Mouse (Mus musculus) liver, adult (tissue): ENCODE data around the gene Fhad1.

Experiments used
- GATA4 ChIP-seq: IDR thresholded peaks from 2 replicates; pipeline ENCODE4 v1.6.1; 2014; ENCODE audit warnings: mild to moderate bottlenecking, low read length; ENCODE audit not compliant: insufficient replicate concordance

The Fhad1 gene

GRCm38 (mm10) chr4:142014659-142015608, at the start of gene Fhad1:
TSS of gene Fhad1 (minus strand) at chr4:142015082.
- no peak for TF ChIP-seq GATA4

GRCm38 (mm10) chr4:142063057-142063534, 48.2 kb upstream of the Fhad1 start:
- no peak for TF ChIP-seq GATA4

- no peak for TF ChIP-seq GATA4
Observed at GRCm38 (mm10) chr4:142061485-142062240, 46.8 kb upstream of the Fhad1 start.

- no peak for TF ChIP-seq GATA4
Observed at GRCm38 (mm10) chr4:142060455-142061378, 45.8 kb upstream of the Fhad1 start.

- no peak for TF ChIP-seq GATA4
Observed at GRCm38 (mm10) chr4:142059841-142060193, 44.9 kb upstream of the Fhad1 start.

GRCm38 (mm10) chr4:142059113-142059840, 44.4 kb upstream of the Fhad1 start:
- no peak for TF ChIP-seq GATA4

- peak; percentile 57; the same call in 1 of the 2 replicates for TF ChIP-seq GATA4
Observed at GRCm38 (mm10) chr4:142057529-142058216, 42.8 kb upstream of the Fhad1 start.

GRCm38 (mm10) chr4:142055600-142055999, 40.7 kb upstream of the Fhad1 start:
- TF ChIP-seq GATA4 = no peak

GRCm38 (mm10) chr4:142054580-142054979, 39.7 kb upstream of the Fhad1 start:
- no peak for TF ChIP-seq GATA4

- TF ChIP-seq GATA4 = no peak
Observed at GRCm38 (mm10) chr4:142053661-142054448, 39.0 kb upstream of the Fhad1 start.

- no peak for TF ChIP-seq GATA4
Observed at GRCm38 (mm10) chr4:142053261-142053660, 38.4 kb upstream of the Fhad1 start.

- no peak; the same call in 1 of the 2 replicates for TF ChIP-seq GATA4
Observed at GRCm38 (mm10) chr4:142052391-142053132, 37.7 kb upstream of the Fhad1 start.
